Mouse (Mus musculus): ENCODE data around the gene Rasl11b. TPM values are rescaled to one million over a fixed set of nuclear protein-coding genes. Genes with fewer than 3 reads are reported as not detected.

Gene Rasl11b
- total RNA-seq, 2 experiments from 2014 or later = 2.8 to 4.7 TPM

Other genes with a start within 250 kb of the Rasl11b start
- gene Usp46, start 126.9 kb upstream of the Rasl11b start, total RNA-seq (2021) = 10 to 100 TPM; 10.4 to 16.0 TPM